ENCODE assay signal across 10 mouse cellular contexts in the genomic region with DNA sequence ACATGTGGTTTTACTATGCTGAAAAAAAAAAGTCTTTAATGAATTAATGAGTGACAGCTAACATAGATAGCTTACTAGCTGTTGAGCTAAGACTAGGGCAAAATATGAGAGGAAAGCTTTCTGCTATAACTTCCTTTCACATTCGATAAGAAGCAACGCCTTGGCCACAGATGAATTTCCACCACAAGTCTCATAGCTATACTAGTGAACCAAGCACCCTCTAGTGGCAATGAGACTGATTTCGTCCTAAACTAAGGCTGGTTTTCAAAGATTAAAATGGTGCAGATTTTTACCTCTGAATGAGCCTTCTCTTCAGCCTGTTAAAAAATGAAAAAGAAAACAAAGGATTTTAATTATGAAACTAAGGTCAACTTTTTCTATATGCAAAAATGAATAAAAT.
DNase-seq lines count a peak whose midpoint lies in the region; ATAC-seq and TF ChIP-seq lines count a peak whose summit lies in the region.
"Had no signal": no experiment of that assay in that cellular context is flagged by ENCODE, and none has a peak within 500 bp of the region (broad histone marks: within the 10 kb centered on the region; RNA-seq: fewer than 3 reads in every experiment).

No protein-coding gene starts in this region.

- no peaks in the 10 kb centered on the region for H3K4me1 ChIP-seq in kidney, postnatal 0 days (replicated peaks; ENCODE audit: insufficient read depth, low read length)
- no peaks in the 10 kb centered on the region for H3K4me1 ChIP-seq in forebrain, postnatal 0 days (ENCODE audit: insufficient read depth)
- H3K4me1 ChIP-seq: heart, embryonic 10.5 days; midbrain, embryonic 12.5 days had no signal

- DNase-seq in kidney, postnatal 0 days (ENCODE audit: low spot score) = peak; percentile 58
- DNase-seq in kidney, adult 11 months = no peak
- peak; percentile 23 for DNase-seq in ES-CJ7 (ENCODE audit: low read depth, low spot score)
- peak; percentile 89 for DNase-seq in brain, adult 2 months (ENCODE audit: low read depth, low spot score)
- peak; percentile 71 for DNase-seq in forebrain, postnatal 0 days
- no peak for DNase-seq in thymus, postnatal 0 days (ENCODE audit: low spot score)
- no peak for DNase-seq in spleen, postnatal 4 days (ENCODE audit: low spot score in 2 of 2)
- DNase-seq: layer of hippocampus, postnatal 36 days had no signal

- no peak overlapping the region for H3K9ac ChIP-seq in kidney, postnatal 0 days (ENCODE audit: low read depth, low read length)
- no peak overlapping the region for H3K9ac ChIP-seq in forebrain, postnatal 0 days
- H3K9ac ChIP-seq: midbrain, embryonic 12.5 days had no signal

- ATAC-seq in kidney, postnatal 0 days (replicated peaks; ENCODE audit: low FRiP score, low read depth) = no peak
- ATAC-seq in forebrain, postnatal 0 days = peak; percentile 71; the same call in 1 of the 2 replicates

- no peaks in the 10 kb centered on the region for H3K36me3 ChIP-seq in kidney, postnatal 0 days (ENCODE audit: insufficient read depth, low read length)
- H3K36me3 ChIP-seq in forebrain, postnatal 0 days (ENCODE audit: insufficient read depth) = peaks cover 11% of the 10 kb centered on the region
- H3K36me3 ChIP-seq: heart, embryonic 10.5 days had no signal

- H3K4me2 ChIP-seq in kidney, postnatal 0 days (ENCODE audit: low read length) = no peak overlapping the region
- H3K4me2 ChIP-seq in forebrain, postnatal 0 days (ENCODE audit: low read depth) = no peak overlapping the region
- H3K4me2 ChIP-seq: midbrain, embryonic 12.5 days had no signal

- 34% methylated on average over 3 of the region's 3 CpGs for WGBS in kidney, postnatal 0 days
- WGBS in forebrain, postnatal 0 days = 25% methylated on average over 3 of the region's 3 CpGs

- H3K4me3 ChIP-seq in kidney, postnatal 0 days (replicated peaks; ENCODE audit: low read depth, low read length) = no peak overlapping the region
- no peak overlapping the region for H3K4me3 ChIP-seq in forebrain, postnatal 0 days (ENCODE audit: low read depth, low read length)
- H3K4me3 ChIP-seq: heart, embryonic 10.5 days; midbrain, embryonic 12.5 days had no signal

- H3K27ac ChIP-seq in kidney, postnatal 0 days = no peak overlapping the region
- H3K27ac ChIP-seq in forebrain, postnatal 0 days (ENCODE audit: low read depth, low read length) = no peak overlapping the region
- H3K27ac ChIP-seq: heart, embryonic 10.5 days; midbrain, embryonic 12.5 days had no signal

- peak; percentile 61 for TF ChIP-seq CTCF in kidney, postnatal 0 days (IDR thresholded peaks at IDR 0.05; ENCODE audit: low read depth)
- peak; percentile 77 for TF ChIP-seq CTCF in forebrain, postnatal 0 days (IDR thresholded peaks at IDR 0.05; ENCODE audit: low read depth)

- H3K27me3 ChIP-seq in kidney, postnatal 0 days (ENCODE audit: insufficient read depth, low read length) = no peaks in the 10 kb centered on the region
- H3K27me3 ChIP-seq in forebrain, postnatal 0 days (ENCODE audit: insufficient read depth, low read length) = no peaks in the 10 kb centered on the region
- H3K27me3 ChIP-seq: midbrain, embryonic 12.5 days had no signal

- H3K9me3 ChIP-seq in kidney, postnatal 0 days (replicated peaks; ENCODE audit: low read length) = no peaks in the 10 kb centered on the region
- 0 out of 2 replicates have a peak, but pooled peaks cover 7% of the 10 kb centered on the region for H3K9me3 ChIP-seq in forebrain, postnatal 0 days (ENCODE audit: low read length)
- H3K9me3 ChIP-seq: heart, embryonic 10.5 days had no signal

Comparison
In these comparisons a context has a peak if more than half of its experiments do, and no peak if none do; other contexts are left out.
1. DNase-seq: peak in kidney, postnatal 0 days (single experiment), ES-CJ7 (single experiment), brain, adult 2 months (single experiment) and forebrain, postnatal 0 days (single experiment); none in kidney, adult 11 months (single experiment), thymus, postnatal 0 days (single experiment) and spleen, postnatal 4 days (0 of 2).